In the genomic region with DNA sequence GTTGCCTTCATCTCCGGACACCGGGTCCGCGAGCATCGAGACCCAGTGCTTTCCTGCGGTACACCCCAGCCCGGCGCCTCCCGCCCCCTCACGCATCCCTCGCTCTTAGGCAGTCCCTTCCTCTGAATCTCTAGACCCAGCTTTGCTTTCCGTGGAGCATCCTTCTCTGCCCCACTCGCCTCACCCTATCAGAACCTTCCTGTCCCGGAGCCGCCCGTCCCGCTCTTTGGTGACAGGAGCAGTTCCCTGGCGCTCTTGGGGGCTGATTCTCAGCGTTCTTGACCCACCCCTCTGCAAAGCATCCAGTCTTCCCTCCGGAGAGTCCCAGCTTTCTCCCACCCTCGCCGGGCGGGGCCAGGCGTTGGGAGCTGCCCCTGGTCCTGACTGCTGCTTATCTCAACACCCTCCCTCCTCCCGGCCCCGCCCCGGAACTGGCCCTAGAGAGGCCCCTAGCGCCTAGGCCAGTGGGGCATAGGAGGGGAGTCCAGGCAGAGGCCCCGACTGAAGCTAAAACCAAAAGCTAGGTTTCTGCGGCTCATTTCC, we compare ENCODE assay signal across 9 mouse cellular contexts. TPM values are rescaled to one million over a fixed set of nuclear protein-coding genes. Genes with fewer than 3 reads are reported as not detected.
DNase-seq lines count a peak whose midpoint lies in the region; ATAC-seq and TF ChIP-seq lines count a peak whose summit lies in the region.
"Had no signal": no experiment of that assay in that cellular context is flagged by ENCODE, and none has a peak within 500 bp of the region (broad histone marks: within the 10 kb centered on the region; RNA-seq: fewer than 3 reads in every experiment).

No protein-coding gene starts in this region.

- H3K79me2 ChIP-seq in myocyte (ENCODE audit: control insufficient read depth, insufficient read depth) = no peaks in the 10 kb centered on the region

- H3K27me3 ChIP-seq in ES-Bruce4 (ENCODE audit: control insufficient read depth, insufficient read depth, low read length, poor library complexity, severe bottlenecking) (no peaks in the 10 kb centered on the region), myocyte (ENCODE audit: control insufficient read depth, insufficient read depth, insufficient read length) (peaks cover 42% of the 10 kb centered on the region)
- no peaks in the 10 kb centered on the region for H3K27me3 ChIP-seq in embryonic facial prominence, embryonic 11.5 days (ENCODE audit: control insufficient read depth, insufficient read depth, low read length)
- no peaks in the 10 kb centered on the region for H3K27me3 ChIP-seq in kidney, adult 2 months (replicated peaks; ENCODE audit: control insufficient read depth, insufficient read depth, low read length)
- peaks cover 35% of the 10 kb centered on the region for H3K27me3 ChIP-seq in liver, embryonic 12.5 days (replicated peaks)
- no peaks in the 10 kb centered on the region for H3K27me3 ChIP-seq in testis, adult 2 months (ENCODE audit: control insufficient read depth, insufficient read depth, low read length)

- peak overlapping the region; percentile 89 for H3K4me3 ChIP-seq in ES-Bruce4 (ENCODE audit: low read depth, low read length)
- peak overlapping the region; percentile 63 for H3K4me3 ChIP-seq in embryonic facial prominence, embryonic 11.5 days (ENCODE audit: low read depth, low read length)
- H3K4me3 ChIP-seq in kidney, adult 2 months (ENCODE audit: insufficient read depth, low read depth, low read length) = peak overlapping the region; percentile 55
- H3K4me3 ChIP-seq in liver, embryonic 12.5 days = peak overlapping the region; percentile 73
- peak overlapping the region; percentile 17 for H3K4me3 ChIP-seq in myocyte
- peak overlapping the region; percentile 79 for H3K4me3 ChIP-seq in testis, adult 2 months (ENCODE audit: control insufficient read depth, low read depth, low read length)

- ATAC-seq in embryonic facial prominence, embryonic 11.5 days (replicated peaks; ENCODE audit: insufficient number of reproducible peaks, low FRiP score, low TSS enrichment, low read depth) = peak; percentile 84
- peak; percentile 93 for ATAC-seq in liver, embryonic 12.5 days

- H3K36me3 ChIP-seq in ES-Bruce4 (ENCODE audit: control insufficient read depth, insufficient read depth, low read length, poor library complexity, severe bottlenecking) = no peaks in the 10 kb centered on the region
- no peaks in the 10 kb centered on the region; the same call in 1 of the 2 replicates for H3K36me3 ChIP-seq in embryonic facial prominence, embryonic 11.5 days (replicated peaks; ENCODE audit: control insufficient read depth, insufficient read depth, low read depth, low read length)
- H3K36me3 ChIP-seq in kidney, adult 2 months (ENCODE audit: control insufficient read depth, insufficient read depth, low read length) = no peaks in the 10 kb centered on the region
- H3K36me3 ChIP-seq in liver, embryonic 12.5 days = peaks cover 25% of the 10 kb centered on the region
- no peaks in the 10 kb centered on the region for H3K36me3 ChIP-seq in myocyte (ENCODE audit: control insufficient read depth, insufficient read depth)
- no peaks in the 10 kb centered on the region for H3K36me3 ChIP-seq in testis, adult 2 months (ENCODE audit: control insufficient read depth, insufficient read depth, low read length)

- WGBS in embryonic facial prominence, embryonic 11.5 days = 0% methylated on average over 25 of the region's 30 CpGs
- WGBS in kidney, adult 2 months = under 1% methylated on average over 30 of the region's 30 CpGs
- under 1% methylated on average over 29 of the region's 30 CpGs for WGBS in liver, embryonic 12.5 days (ENCODE audit: insufficient replicate concordance)

- TF ChIP-seq POLR2A in ES-Bruce4 (IDR thresholded peaks at IDR 0.05; ENCODE audit: insufficient read depth, low read length) (peak; percentile 58), myocyte (IDR thresholded peaks at IDR 0.05; ENCODE audit: insufficient read length, low read depth) (no peak)
- TF ChIP-seq POLR2A in kidney, adult 2 months (IDR thresholded peaks at IDR 0.05; ENCODE audit: low read depth, low read length) = no peak
- TF ChIP-seq POLR2A in testis, adult 2 months (IDR thresholded peaks at IDR 0.05; ENCODE audit: control insufficient read depth, low read depth, low read length) = no peak

- H3K4me1 ChIP-seq in ES-Bruce4 (ENCODE audit: control insufficient read depth, insufficient read depth, low read length) = peaks cover 4% of the 10 kb centered on the region
- H3K4me1 ChIP-seq in embryonic facial prominence, embryonic 11.5 days (ENCODE audit: control insufficient read depth, insufficient read depth, low read length) = no peaks in the 10 kb centered on the region
- H3K4me1 ChIP-seq in kidney, adult 2 months (ENCODE audit: control insufficient read depth, insufficient read depth, low read length) = no peaks in the 10 kb centered on the region
- H3K4me1 ChIP-seq in liver, embryonic 12.5 days = peaks cover 29% of the 10 kb centered on the region
- H3K4me1 ChIP-seq in testis, adult 2 months (ENCODE audit: control insufficient read depth, insufficient read depth, low read length) = peaks cover 14% of the 10 kb centered on the region

- H3K27ac ChIP-seq in ES-Bruce4 (ENCODE audit: insufficient read depth, low read length) = no peak overlapping the region
- peak overlapping the region; percentile 52 for H3K27ac ChIP-seq in embryonic facial prominence, embryonic 11.5 days (replicated peaks; ENCODE audit: low read depth, low read length)
- no peak overlapping the region for H3K27ac ChIP-seq in kidney, adult 2 months (ENCODE audit: insufficient read depth, low read depth, low read length)
- peak overlapping the region; percentile 77 for H3K27ac ChIP-seq in liver, embryonic 12.5 days
- no peak overlapping the region for H3K27ac ChIP-seq in testis, adult 2 months (ENCODE audit: control insufficient read depth, insufficient read depth, low read depth, low read length)

- DNase-seq in adrenal gland, postnatal 36 days = peak; percentile 70 to 83
- peak; percentile 82 for DNase-seq in embryonic facial prominence, embryonic 11.5 days (ENCODE audit: low spot score)
- DNase-seq in heart, adult 8-10 months (ENCODE audit: low spot score) = peak; percentile 31
- DNase-seq in kidney, adult 2 months = peak; percentile 46

- peak overlapping the region; percentile 83 for H3K9ac ChIP-seq in ES-Bruce4 (ENCODE audit: low read depth, poor library complexity, severe bottlenecking)
- H3K9ac ChIP-seq in embryonic facial prominence, embryonic 11.5 days (replicated peaks; ENCODE audit: low read length) = peak overlapping the region; percentile 74
- H3K9ac ChIP-seq in liver, embryonic 12.5 days = peak overlapping the region; percentile 74

- peak overlapping the region; percentile 94 for H3K4me2 ChIP-seq in embryonic facial prominence, embryonic 11.5 days (ENCODE audit: low read depth, low read length)
- H3K4me2 ChIP-seq in liver, embryonic 12.5 days = peak overlapping the region; percentile 100
- peak overlapping the region; percentile 94 for H3K4me2 ChIP-seq in myocyte (ENCODE audit: low read depth)

- H3ac ChIP-seq in myocyte (ENCODE audit: control insufficient read depth, insufficient read length) = peak overlapping the region; percentile 26

- H3K9me3 ChIP-seq in ES-Bruce4 (replicated peaks; ENCODE audit: control insufficient read depth, insufficient read depth, low read length, poor library complexity, severe bottlenecking) = no peaks in the 10 kb centered on the region
- H3K9me3 ChIP-seq in embryonic facial prominence, embryonic 11.5 days (replicated peaks; ENCODE audit: control insufficient read depth, low read length) = no peaks in the 10 kb centered on the region
- H3K9me3 ChIP-seq in liver, embryonic 12.5 days (replicated peaks) = no peaks in the 10 kb centered on the region

- no peak for TF ChIP-seq CTCF in ES-Bruce4 (IDR thresholded peaks at IDR 0.05; ENCODE audit: low read depth, low read length)
- no peak for TF ChIP-seq CTCF in kidney, adult 2 months (conservative IDR thresholded peaks at IDR 0.05; ENCODE audit: insufficient read depth, insufficient read length, low read depth, low read length)
- no peak for TF ChIP-seq CTCF in testis, adult 2 months (IDR thresholded peaks at IDR 0.05; ENCODE audit: control insufficient read depth, insufficient read depth, insufficient replicate concordance, low read depth, low read length)

- TF ChIP-seq EP300 in ES-Bruce4 (IDR thresholded peaks at IDR 0.05; ENCODE audit: insufficient read depth, low read depth, low read length) = no peak

RNA-seq across cellular contexts. Expression of a gene that starts 0.9 kb away (rescaled TPM):
- polyA plus RNA-seq in ES-Bruce4 (2011; ENCODE audit: insufficient read depth, insufficient read length, low read depth, missing spikeins) = 7.5 and 9.9 TPM in 2 replicates
- total RNA-seq in adrenal gland, postnatal 36 days (2021) = 1 to 10 TPM; 3.6 to 4.6 TPM
- polyA plus RNA-seq in embryonic facial prominence, embryonic 11.5 days (2014; fragmentation: Nextera tagmentation; extraction: Ambion mirVana) = 4.9 TPM in 2 replicates
- total RNA-seq in heart, adult 8-10 months (2022) = 1 to 10 TPM; 2.4 to 3.6 (median 2.4) TPM
- polyA plus RNA-seq in kidney, adult 2 months (2012; rRNA removed) = 3.5 and 3.8 TPM in 2 replicates
- 0.91 and 1.8 TPM in 2 replicates for polyA plus RNA-seq in liver, embryonic 12.5 days (2016; fragmentation: Nextera tagmentation; extraction: Ambion mirVana)
- polyA plus RNA-seq in myocyte (2012; fragmentation: generic; extraction: Trizol) = 0.08 TPM
- polyA plus RNA-seq in testis, adult 2 months (2012; rRNA removed) = 1.8 and 1.9 TPM in 2 replicates

RNA-seq across cellular contexts. Expression of a gene that starts 12.8 kb away (rescaled TPM):
- polyA plus RNA-seq in ES-Bruce4 (2011; ENCODE audit: insufficient read depth, insufficient read length, low read depth, missing spikeins) = 24.8 and 29.6 TPM in 2 replicates
- total RNA-seq in adrenal gland, postnatal 36 days (2021) = 10 to 100 TPM; 90.2 to 91.6 TPM
- 49.5 and 58.3 TPM in 2 replicates for polyA plus RNA-seq in embryonic facial prominence, embryonic 11.5 days (2014; fragmentation: Nextera tagmentation; extraction: Ambion mirVana)
- total RNA-seq in heart, adult 8-10 months (2022) = 100 to 1,000 TPM; 132 to 160 (median 146) TPM
- 141 and 173 TPM in 2 replicates for polyA plus RNA-seq in kidney, adult 2 months (2012; rRNA removed)
- polyA plus RNA-seq in liver, embryonic 12.5 days (2016; fragmentation: Nextera tagmentation; extraction: Ambion mirVana) = 76.6 and 77.0 TPM in 2 replicates
- polyA plus RNA-seq in myocyte (2012; fragmentation: generic; extraction: Trizol) = 29.6 TPM
- polyA plus RNA-seq in testis, adult 2 months (2012; rRNA removed) = 27.2 and 28.8 TPM in 2 replicates

RNA-seq across cellular contexts. Expression of a gene that starts 18.9 kb away (rescaled TPM):
- not detected in 2 replicates for polyA plus RNA-seq in ES-Bruce4 (2011; ENCODE audit: insufficient read depth, insufficient read length, low read depth, missing spikeins)
- not detected for total RNA-seq in adrenal gland, postnatal 36 days (2021)
- polyA plus RNA-seq in embryonic facial prominence, embryonic 11.5 days (2014; fragmentation: Nextera tagmentation; extraction: Ambion mirVana) = 0.24 and 0.29 TPM in 2 replicates
- under 1 TPM in 1 of 4 experiments, not detected in 3; 0.12 TPM for total RNA-seq in heart, adult 8-10 months (2022)
- polyA plus RNA-seq in kidney, adult 2 months (2012; rRNA removed) = 0.11 and 0.22 TPM in 2 replicates
- 0.13 TPM in 1 of 2 replicates, not detected in the other for polyA plus RNA-seq in liver, embryonic 12.5 days (2016; fragmentation: Nextera tagmentation; extraction: Ambion mirVana)
- polyA plus RNA-seq in myocyte (2012; fragmentation: generic; extraction: Trizol) = not detected
- polyA plus RNA-seq in testis, adult 2 months (2012; rRNA removed) = 0.06 and 0.29 TPM in 2 replicates
- total RNA-seq: gastrocnemius, postnatal 4 days had no signal

RNA-seq across cellular contexts. Expression of a gene that starts 33.4 kb away (rescaled TPM):
- polyA plus RNA-seq in ES-Bruce4 (2011; ENCODE audit: insufficient read depth, insufficient read length, low read depth, missing spikeins) (not detected in 2 replicates), myocyte (2012; fragmentation: generic; extraction: Trizol) (not detected)
- not detected for total RNA-seq in adrenal gland, postnatal 36 days (2021)
- polyA plus RNA-seq in embryonic facial prominence, embryonic 11.5 days (2014; fragmentation: Nextera tagmentation; extraction: Ambion mirVana) = not detected in 2 replicates
- not detected for total RNA-seq in heart, adult 8-10 months (2022)
- not detected in 2 replicates for polyA plus RNA-seq in kidney, adult 2 months (2012; rRNA removed)
- polyA plus RNA-seq in liver, embryonic 12.5 days (2016; fragmentation: Nextera tagmentation; extraction: Ambion mirVana) = not detected in 2 replicates
- polyA plus RNA-seq in testis, adult 2 months (2012; rRNA removed) = 0.20 and 0.37 TPM in 2 replicates
- total RNA-seq: gastrocnemius, postnatal 4 days had no signal

RNA-seq across cellular contexts. Expression of a gene that starts 48.7 kb away (rescaled TPM):
- polyA plus RNA-seq in ES-Bruce4 (2011; ENCODE audit: insufficient read depth, insufficient read length, low read depth, missing spikeins) (18.0 and 21.2 TPM in 2 replicates), myocyte (2012; fragmentation: generic; extraction: Trizol) (252 TPM)
- total RNA-seq in adrenal gland, postnatal 36 days (2021) = 10 to 100 TPM; 29.4 to 39.9 TPM
- 12.7 and 14.6 TPM in 2 replicates for polyA plus RNA-seq in embryonic facial prominence, embryonic 11.5 days (2014; fragmentation: Nextera tagmentation; extraction: Ambion mirVana)
- total RNA-seq in heart, adult 8-10 months (2022) = 10 to 100 TPM in 2 of 4 experiments, 1 to 10 TPM in 2; 6.6 to 12.5 (median 9.3) TPM
- 22.9 and 27.4 TPM in 2 replicates for polyA plus RNA-seq in kidney, adult 2 months (2012; rRNA removed)
- 35.5 and 37.4 TPM in 2 replicates for polyA plus RNA-seq in liver, embryonic 12.5 days (2016; fragmentation: Nextera tagmentation; extraction: Ambion mirVana)
- polyA plus RNA-seq in testis, adult 2 months (2012; rRNA removed) = 2.8 and 5.7 TPM in 2 replicates

Comparison
In these comparisons a context has a peak if more than half of its experiments do, and no peak if none do; other contexts are left out.
1. H3K27ac ChIP-seq: peak in embryonic facial prominence, embryonic 11.5 days (single experiment) and liver, embryonic 12.5 days (single experiment); none in ES-Bruce4 (single experiment), kidney, adult 2 months (single experiment) and testis, adult 2 months (single experiment).
2. H3K4me3 ChIP-seq: peak in every context shown above with its lines; median percentile 89 in ES-Bruce4; 79 in testis, adult 2 months; 73 in liver, embryonic 12.5 days; 63 in embryonic facial prominence, embryonic 11.5 days; 55 in kidney, adult 2 months; 17 in myocyte.
3. DNase-seq: peak in every context shown above with its lines; median percentile 82 in embryonic facial prominence, embryonic 11.5 days; 76 in adrenal gland, postnatal 36 days; 46 in kidney, adult 2 months; 31 in heart, adult 8-10 months.
4. Peak in every context shown above with its lines, with median percentiles within 50 percentile points of each other: H3K9ac ChIP-seq and H3K4me2 ChIP-seq.